Mouse (Mus musculus): ENCODE data around the gene Atg101. TPM values are rescaled to one million over a fixed set of nuclear protein-coding genes. Genes with fewer than 3 reads are reported as not detected.
A peak's percentile ranks its signal among the peaks of the same experiment; 100 is the strongest.

The Atg101 gene
- total and polyA plus RNA-seq, 2 experiments: 63.2 to 89.3 TPM

DNA sequence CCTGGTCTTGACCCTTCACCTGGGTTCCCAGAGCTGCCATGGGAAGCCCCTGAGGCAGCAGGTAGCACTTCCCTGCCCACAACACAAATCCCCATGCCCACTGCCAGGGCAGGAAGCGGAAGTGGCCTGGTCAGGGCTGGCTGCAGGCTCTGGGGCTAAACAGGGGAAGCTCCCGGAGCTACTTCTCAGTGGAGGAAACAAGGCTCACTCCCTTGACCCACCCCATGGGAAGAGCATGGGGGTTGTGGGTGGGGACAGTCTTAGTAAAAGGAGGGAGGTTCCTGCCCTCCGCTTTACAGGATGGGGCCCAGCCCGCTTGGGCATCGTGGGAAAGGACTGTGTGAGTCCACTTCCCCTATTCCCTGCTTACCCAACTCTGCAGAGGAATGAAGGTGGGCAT is 21.6 kb upstream of the Atg101 start:
- Histone ChIP-seq H3K4me1 (ENCODE audit: control insufficient read depth, insufficient read depth, low read length) (peaks cover 11% of the 10 kb centered on the region), H3K79me2 (ENCODE audit: control insufficient read depth, insufficient read depth, low read length) (no peaks in the 10 kb centered on the region), H3K27me3 (ENCODE audit: control insufficient read depth, insufficient read depth, low read length) (no peaks in the 10 kb centered on the region), H3K36me3 (ENCODE audit: control insufficient read depth, insufficient read depth, low read length) (no peaks in the 10 kb centered on the region), H3K27ac (replicated peaks; ENCODE audit: insufficient read depth, low read depth, low read length) (no peak overlapping the region), H3K9ac (ENCODE audit: low read depth, low read length) (no peak overlapping the region), H3K4me3 (ENCODE audit: insufficient read depth, low read depth, low read length) (no peak overlapping the region)
- peak; percentile 19 for DNase-seq (ENCODE audit: extremely low read depth, low read depth, low spot score)
- 72% methylated on average over 5 of the region's 5 CpGs for WGBS
- TF ChIP-seq POLR2A (IDR thresholded peaks at IDR 0.05; ENCODE audit: extremely low read depth, insufficient read depth, low read length) (no peak), CTCF (IDR thresholded peaks at IDR 0.05; ENCODE audit: low read depth, low read length) (no peak)

DNA sequence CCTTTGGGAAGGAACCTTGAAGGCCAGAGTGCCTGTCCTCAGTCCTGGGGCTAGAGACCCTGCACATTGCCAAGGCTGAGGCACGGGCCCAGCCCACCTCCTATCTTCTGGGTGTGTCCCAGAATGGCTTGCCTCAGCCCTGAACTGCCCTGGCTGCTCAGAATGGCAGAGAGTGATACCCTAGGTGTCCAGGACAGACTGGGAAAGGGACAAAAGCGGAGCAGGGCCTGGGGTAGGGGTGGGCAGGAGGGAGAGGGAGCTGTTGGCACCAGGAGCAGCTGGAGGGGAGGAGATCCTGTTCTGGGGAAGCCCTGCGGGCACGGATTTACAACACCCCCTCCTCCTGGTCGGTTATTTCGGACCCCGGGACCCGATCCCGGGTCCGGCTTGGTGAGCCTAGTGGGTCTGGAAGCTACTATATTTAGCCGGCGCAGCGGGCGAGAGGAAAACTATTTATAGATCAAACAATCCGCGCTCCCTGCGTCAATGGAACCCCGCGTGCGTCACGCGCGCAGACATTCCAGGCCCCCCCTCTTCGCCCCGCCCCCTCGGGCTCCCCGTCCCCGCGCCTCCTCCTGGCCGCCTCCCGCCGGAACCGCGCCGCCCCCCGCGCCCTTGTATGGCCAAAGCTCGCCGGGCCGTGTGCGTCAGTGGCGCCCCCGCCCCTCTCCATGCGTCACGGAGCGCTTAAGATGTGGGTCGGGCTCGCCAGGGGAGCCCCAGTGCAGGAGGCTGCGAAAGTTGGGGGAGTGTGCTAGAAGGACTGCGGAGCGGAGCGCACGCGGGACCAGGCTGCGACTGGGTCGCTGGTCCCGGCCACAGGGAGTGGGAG is 17.7 kb upstream of the Atg101 start:
- DNase-seq (ENCODE audit: extremely low read depth, low read depth, low spot score): peak; percentile 60
- Histone ChIP-seq H3K27ac (replicated peaks; ENCODE audit: insufficient read depth, low read depth, low read length) (0 out of 2 replicates have a peak overlapping the region, but pooled peaks have one; percentile 8), H3K36me3 (ENCODE audit: control insufficient read depth, insufficient read depth, low read length) (no peaks in the 10 kb centered on the region), H3K27me3 (ENCODE audit: control insufficient read depth, insufficient read depth, low read length) (no peaks in the 10 kb centered on the region), H3K4me3 (ENCODE audit: insufficient read depth, low read depth, low read length) (peak overlapping the region; percentile 55), H3K4me1 (ENCODE audit: control insufficient read depth, insufficient read depth, low read length) (peaks cover 8% of the 10 kb centered on the region), H3K79me2 (ENCODE audit: control insufficient read depth, insufficient read depth, low read length) (no peaks in the 10 kb centered on the region), H3K9ac (ENCODE audit: low read depth, low read length) (peak overlapping the region; percentile 60)
- 3% methylated on average over 55 of the region's 57 CpGs for WGBS
- TF ChIP-seq POLR2A (IDR thresholded peaks at IDR 0.05; ENCODE audit: extremely low read depth, insufficient read depth, low read length) (0 out of 2 replicates have a peak, but pooled peaks have one; percentile 17), CTCF (IDR thresholded peaks at IDR 0.05; ENCODE audit: low read depth, low read length) (0 out of 2 replicates have a peak, but pooled peaks have one; percentile 0)

- no peak for TF ChIP-seq POLR2A (IDR thresholded peaks at IDR 0.05; ENCODE audit: extremely low read depth, insufficient read depth, low read length)
- no peak for TF ChIP-seq CTCF (IDR thresholded peaks at IDR 0.05; ENCODE audit: low read depth, low read length)
- no peak overlapping the region for H3K27ac ChIP-seq (replicated peaks; ENCODE audit: insufficient read depth, low read depth, low read length)
- H3K36me3 ChIP-seq (ENCODE audit: control insufficient read depth, insufficient read depth, low read length): no peaks in the 10 kb centered on the region
- H3K79me2 ChIP-seq (ENCODE audit: control insufficient read depth, insufficient read depth, low read length): no peaks in the 10 kb centered on the region
- H3K4me3 ChIP-seq (ENCODE audit: insufficient read depth, low read depth, low read length): peak overlapping the region; percentile 55
- 11% methylated on average over 25 of the region's 25 CpGs for WGBS
- DNase-seq (ENCODE audit: extremely low read depth, low read depth, low spot score): no peak
- H3K4me1 ChIP-seq (ENCODE audit: control insufficient read depth, insufficient read depth, low read length): peaks cover 8% of the 10 kb centered on the region; the same call in 1 of the 2 replicates
- H3K9ac ChIP-seq (ENCODE audit: low read depth, low read length): peak overlapping the region; percentile 56
- no peaks in the 10 kb centered on the region for H3K27me3 ChIP-seq (ENCODE audit: control insufficient read depth, insufficient read depth, low read length)
Observed at GRCm38 (mm10) chr15:101267053-101268032, 16.7 kb upstream of the Atg101 start.

DNA sequence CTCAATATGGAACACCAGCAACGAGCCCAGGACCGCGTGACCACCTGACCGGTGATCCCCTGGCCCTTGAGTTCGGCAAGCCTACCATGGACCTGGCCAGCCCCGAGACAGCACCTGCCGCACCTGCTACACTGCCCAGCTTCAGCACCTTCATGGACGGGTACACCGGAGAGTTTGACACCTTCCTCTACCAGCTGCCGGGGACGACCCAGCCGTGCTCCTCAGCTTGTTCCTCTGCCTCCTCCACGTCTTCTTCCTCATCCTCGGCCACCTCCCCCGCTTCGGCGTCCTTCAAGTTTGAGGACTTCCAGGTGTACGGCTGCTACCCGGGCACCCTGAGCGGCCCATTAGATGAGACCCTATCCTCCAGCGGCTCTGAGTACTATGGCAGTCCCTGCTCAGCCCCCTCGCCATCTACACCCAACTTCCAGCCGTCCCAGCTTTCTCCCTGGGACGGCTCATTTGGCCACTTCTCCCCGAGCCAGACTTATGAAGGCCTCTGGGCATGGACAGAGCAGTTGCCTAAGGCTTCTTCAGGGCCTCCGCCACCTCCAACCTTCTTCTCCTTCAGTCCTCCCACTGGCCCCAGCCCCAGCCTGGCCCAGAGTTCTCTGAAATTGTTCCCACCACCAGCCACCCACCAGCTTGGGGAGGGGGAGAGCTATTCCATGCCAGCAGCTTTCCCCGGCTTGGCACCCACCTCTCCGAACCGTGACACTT is 13.8 kb upstream of the Atg101 start:
- WGBS: 95% methylated on average over 29 of the region's 29 CpGs
- H3K36me3 ChIP-seq (ENCODE audit: control insufficient read depth, insufficient read depth, low read length): no peaks in the 10 kb centered on the region
- no peak overlapping the region for H3K27ac ChIP-seq (replicated peaks; ENCODE audit: insufficient read depth, low read depth, low read length)
- no peak overlapping the region for H3K9ac ChIP-seq (ENCODE audit: low read depth, low read length)
- no peaks in the 10 kb centered on the region for H3K79me2 ChIP-seq (ENCODE audit: control insufficient read depth, insufficient read depth, low read length)
- H3K4me1 ChIP-seq (ENCODE audit: control insufficient read depth, insufficient read depth, low read length): peaks cover 6% of the 10 kb centered on the region; the same call in 1 of the 2 replicates
- no peaks in the 10 kb centered on the region for H3K27me3 ChIP-seq (ENCODE audit: control insufficient read depth, insufficient read depth, low read length)
- H3K4me3 ChIP-seq (ENCODE audit: insufficient read depth, low read depth, low read length): no peak overlapping the region
- no peak for TF ChIP-seq POLR2A (IDR thresholded peaks at IDR 0.05; ENCODE audit: extremely low read depth, insufficient read depth, low read length)
- TF ChIP-seq CTCF (IDR thresholded peaks at IDR 0.05; ENCODE audit: low read depth, low read length): no peak
- DNase-seq (ENCODE audit: extremely low read depth, low read depth, low spot score): no peak

GRCm38 (mm10) chr15:101271107-101271506 is 13.0 kb upstream of the Atg101 start:
- Histone ChIP-seq H3K36me3 (ENCODE audit: control insufficient read depth, insufficient read depth, low read length) (no peaks in the 10 kb centered on the region), H3K4me1 (ENCODE audit: control insufficient read depth, insufficient read depth, low read length) (peaks cover 4% of the 10 kb centered on the region; the same call in 1 of the 2 replicates), H3K79me2 (ENCODE audit: control insufficient read depth, insufficient read depth, low read length) (no peaks in the 10 kb centered on the region), H3K27me3 (ENCODE audit: control insufficient read depth, insufficient read depth, low read length) (no peaks in the 10 kb centered on the region), H3K4me3 (ENCODE audit: insufficient read depth, low read depth, low read length) (no peak overlapping the region), H3K27ac (replicated peaks; ENCODE audit: insufficient read depth, low read depth, low read length) (no peak overlapping the region), H3K9ac (ENCODE audit: low read depth, low read length) (no peak overlapping the region)
- WGBS: 67% methylated on average over 3 of the region's 3 CpGs
- TF ChIP-seq CTCF (IDR thresholded peaks at IDR 0.05; ENCODE audit: low read depth, low read length): no peak
- DNase-seq (ENCODE audit: extremely low read depth, low read depth, low spot score): no peak

Data from liver, adult 2 months (tissue).